Mouse (Mus musculus): ENCODE results near the gene Gm17571. TPM values are rescaled to one million over a fixed set of nuclear protein-coding genes. Genes with fewer than 3 reads are reported as not detected.
A peak's percentile ranks its signal among the peaks of the same experiment; 100 is the strongest.

The Gm17571 gene
- polyA plus RNA-seq, 1 experiment from 2014 or later = not detected

DNA sequence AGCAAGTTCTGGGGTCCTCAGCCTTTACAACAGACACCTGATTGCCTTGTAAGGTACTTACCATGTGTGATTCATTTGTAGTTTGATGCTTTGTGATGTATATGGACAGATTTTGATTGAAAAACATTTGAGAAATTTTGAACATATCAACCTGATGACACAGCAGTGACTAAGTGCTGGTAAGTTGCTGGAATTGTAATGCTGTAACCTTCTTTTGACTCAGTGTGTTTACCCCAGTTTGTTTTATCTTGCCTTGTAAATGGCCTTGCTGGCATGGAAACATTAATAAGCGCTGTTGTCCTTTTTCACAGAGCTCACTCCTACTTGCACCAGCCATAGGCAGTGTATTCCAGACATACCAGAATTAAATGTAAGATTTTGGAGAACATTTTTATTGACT lies 14.4 kb upstream of the Gm17571 start:
- H3K4me1 ChIP-seq (ENCODE audit: control insufficient read depth, insufficient read depth, low read length) = peaks cover 19% of the 10 kb centered on the region
- H3K4me3 ChIP-seq (ENCODE audit: low read length) = no peak overlapping the region
- no peaks in the 10 kb centered on the region for H3K9me3 ChIP-seq (replicated peaks; ENCODE audit: control insufficient read depth, low read length)
- ATAC-seq (replicated peaks; ENCODE audit: extremely low read depth, insufficient read depth, low FRiP score) = no peak
- no peaks in the 10 kb centered on the region for H3K36me3 ChIP-seq (ENCODE audit: control insufficient read depth, insufficient read depth)
- 89% methylated on average over 1 of the region's 1 CpGs for WGBS
- H3K4me2 ChIP-seq (ENCODE audit: low read depth, low read length) = no peak overlapping the region
- H3K9ac ChIP-seq (ENCODE audit: low read length) = no peak overlapping the region
- H3K27me3 ChIP-seq (ENCODE audit: control insufficient read depth, insufficient read depth, low read length) = no peaks in the 10 kb centered on the region
- H3K27ac ChIP-seq (ENCODE audit: low read length) = no peak overlapping the region

DNA sequence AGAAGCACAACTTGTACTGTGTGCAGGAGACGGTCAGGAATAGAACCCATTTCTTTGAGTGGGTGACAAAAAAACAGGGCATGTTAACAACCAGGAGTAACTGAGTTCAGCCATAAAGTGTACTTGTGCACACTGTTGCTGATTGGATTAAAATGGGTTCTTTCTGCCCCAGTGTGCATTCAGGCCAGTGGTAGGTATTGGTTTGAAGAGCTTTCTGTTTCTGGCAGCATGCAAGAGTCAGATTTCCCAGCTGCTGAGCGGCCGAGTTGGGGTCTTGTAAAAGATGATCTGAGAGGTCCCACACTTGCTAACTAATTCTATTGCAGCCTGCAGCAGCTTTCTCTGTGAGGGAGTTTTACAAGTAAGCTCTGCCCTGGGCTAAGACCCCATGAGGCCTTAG lies 13.5 kb upstream of the Gm17571 start:
- Histone ChIP-seq H3K36me3 (ENCODE audit: control insufficient read depth, insufficient read depth) (no peaks in the 10 kb centered on the region), H3K4me3 (ENCODE audit: low read length) (no peak overlapping the region), H3K27ac (ENCODE audit: low read length) (no peak overlapping the region), H3K27me3 (ENCODE audit: control insufficient read depth, insufficient read depth, low read length) (no peaks in the 10 kb centered on the region), H3K9me3 (replicated peaks; ENCODE audit: control insufficient read depth, low read length) (no peaks in the 10 kb centered on the region), H3K9ac (ENCODE audit: low read length) (no peak overlapping the region), H3K4me2 (ENCODE audit: low read depth, low read length) (no peak overlapping the region), H3K4me1 (ENCODE audit: control insufficient read depth, insufficient read depth, low read length) (peaks cover 11% of the 10 kb centered on the region)
- no peak for ATAC-seq (replicated peaks; ENCODE audit: extremely low read depth, insufficient read depth, low FRiP score)
- WGBS = 82% methylated on average over 3 of the region's 3 CpGs

GRCm38 (mm10) chr9:13459371-13459770 lies 12.8 kb upstream of the Gm17571 start:
- WGBS = 49% methylated on average over 1 of the region's 1 CpGs
- Histone ChIP-seq H3K27ac (ENCODE audit: low read length) (no peak overlapping the region), H3K27me3 (ENCODE audit: control insufficient read depth, insufficient read depth, low read length) (no peaks in the 10 kb centered on the region), H3K9me3 (replicated peaks; ENCODE audit: control insufficient read depth, low read length) (no peaks in the 10 kb centered on the region), H3K36me3 (ENCODE audit: control insufficient read depth, insufficient read depth) (no peaks in the 10 kb centered on the region), H3K9ac (ENCODE audit: low read length) (no peak overlapping the region), H3K4me1 (ENCODE audit: control insufficient read depth, insufficient read depth, low read length) (peaks cover 11% of the 10 kb centered on the region), H3K4me2 (ENCODE audit: low read depth, low read length) (no peak overlapping the region), H3K4me3 (ENCODE audit: low read length) (no peak overlapping the region)
- ATAC-seq (replicated peaks; ENCODE audit: extremely low read depth, insufficient read depth, low FRiP score) = no peak

DNA sequence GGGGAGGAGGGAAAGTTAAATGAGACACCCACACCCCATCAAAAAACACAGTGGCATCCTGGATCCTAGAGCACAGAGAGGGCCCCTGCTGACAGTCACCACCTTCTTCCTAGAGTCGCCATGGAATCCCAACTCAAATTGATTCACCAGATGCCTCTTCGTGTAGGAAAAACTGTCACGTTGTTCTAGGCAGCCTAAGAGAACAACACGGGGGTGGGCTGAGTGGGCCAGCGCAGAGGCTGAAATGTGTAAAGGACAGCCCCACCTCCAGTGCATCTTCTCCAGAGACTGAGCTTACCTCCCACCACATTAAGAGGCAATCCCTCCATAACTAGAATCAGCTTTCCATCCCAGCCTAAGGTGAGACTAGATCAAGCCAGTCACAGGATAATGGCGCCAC lies 11.2 kb upstream of the Gm17571 start:
- no peak for ATAC-seq (replicated peaks; ENCODE audit: extremely low read depth, insufficient read depth, low FRiP score)
- H3K4me3 ChIP-seq (ENCODE audit: low read length) = no peak overlapping the region
- no peak overlapping the region for H3K27ac ChIP-seq (ENCODE audit: low read length)
- H3K4me2 ChIP-seq (ENCODE audit: low read depth, low read length) = no peak overlapping the region
- no peaks in the 10 kb centered on the region for H3K36me3 ChIP-seq (ENCODE audit: control insufficient read depth, insufficient read depth)
- no peak overlapping the region for H3K9ac ChIP-seq (ENCODE audit: low read length)
- peaks cover 11% of the 10 kb centered on the region for H3K4me1 ChIP-seq (ENCODE audit: control insufficient read depth, insufficient read depth, low read length)
- WGBS = 85% methylated on average over 6 of the region's 6 CpGs
- H3K27me3 ChIP-seq (ENCODE audit: control insufficient read depth, insufficient read depth, low read length) = no peaks in the 10 kb centered on the region
- no peaks in the 10 kb centered on the region for H3K9me3 ChIP-seq (replicated peaks; ENCODE audit: control insufficient read depth, low read length)

GRCm38 (mm10) chr9:13455231-13455630 lies 8.7 kb upstream of the Gm17571 start:
- Histone ChIP-seq H3K9ac (ENCODE audit: low read length) (no peak overlapping the region), H3K27me3 (ENCODE audit: control insufficient read depth, insufficient read depth, low read length) (no peaks in the 10 kb centered on the region), H3K4me2 (ENCODE audit: low read depth, low read length) (no peak overlapping the region; the same call in 1 of the 2 replicates), H3K4me3 (ENCODE audit: low read length) (no peak overlapping the region), H3K9me3 (replicated peaks; ENCODE audit: control insufficient read depth, low read length) (no peaks in the 10 kb centered on the region), H3K4me1 (ENCODE audit: control insufficient read depth, insufficient read depth, low read length) (peaks cover 11% of the 10 kb centered on the region), H3K36me3 (ENCODE audit: control insufficient read depth, insufficient read depth) (no peaks in the 10 kb centered on the region), H3K27ac (ENCODE audit: low read length) (peak overlapping the region; percentile 59)
- 73% methylated on average over 1 of the region's 1 CpGs for WGBS
- no peak for ATAC-seq (replicated peaks; ENCODE audit: extremely low read depth, insufficient read depth, low FRiP score)

DNA sequence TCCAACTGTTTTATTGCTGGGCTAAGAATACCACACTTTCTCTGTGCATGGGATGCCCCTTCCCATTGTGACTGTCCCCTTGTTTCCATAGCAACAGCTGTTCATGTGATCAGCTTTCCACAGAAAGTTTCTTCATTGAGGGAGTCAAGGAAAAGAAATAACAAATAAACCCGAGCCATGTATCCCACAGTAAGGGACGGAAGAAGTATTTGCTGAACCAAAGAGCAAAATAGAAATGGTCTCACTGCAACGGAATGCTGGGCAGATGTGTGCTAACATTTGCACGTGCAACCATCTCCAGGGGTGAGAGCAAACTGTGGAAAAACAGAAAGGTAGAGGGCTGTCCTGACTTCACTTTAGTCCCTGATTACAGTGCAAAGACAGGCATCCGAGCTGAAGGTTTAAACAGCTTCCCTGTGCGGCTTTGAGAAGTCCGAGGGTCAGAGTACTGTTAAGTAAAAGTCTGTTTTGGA lies 8.1 kb upstream of the Gm17571 start:
- peaks cover 11% of the 10 kb centered on the region for H3K4me1 ChIP-seq (ENCODE audit: control insufficient read depth, insufficient read depth, low read length)
- peak; percentile 65 for ATAC-seq (replicated peaks; ENCODE audit: extremely low read depth, insufficient read depth, low FRiP score)
- H3K27me3 ChIP-seq (ENCODE audit: control insufficient read depth, insufficient read depth, low read length) = no peaks in the 10 kb centered on the region
- H3K4me2 ChIP-seq (ENCODE audit: low read depth, low read length) = peak overlapping the region; percentile 3; the same call in 1 of the 2 replicates
- H3K4me3 ChIP-seq (ENCODE audit: low read length) = no peak overlapping the region
- no peaks in the 10 kb centered on the region for H3K9me3 ChIP-seq (replicated peaks; ENCODE audit: control insufficient read depth, low read length)
- peak overlapping the region; percentile 59 for H3K27ac ChIP-seq (ENCODE audit: low read length)
- WGBS = 18% methylated on average over 7 of the region's 7 CpGs
- H3K36me3 ChIP-seq (ENCODE audit: control insufficient read depth, insufficient read depth) = no peaks in the 10 kb centered on the region
- no peak overlapping the region for H3K9ac ChIP-seq (ENCODE audit: low read length)

DNA sequence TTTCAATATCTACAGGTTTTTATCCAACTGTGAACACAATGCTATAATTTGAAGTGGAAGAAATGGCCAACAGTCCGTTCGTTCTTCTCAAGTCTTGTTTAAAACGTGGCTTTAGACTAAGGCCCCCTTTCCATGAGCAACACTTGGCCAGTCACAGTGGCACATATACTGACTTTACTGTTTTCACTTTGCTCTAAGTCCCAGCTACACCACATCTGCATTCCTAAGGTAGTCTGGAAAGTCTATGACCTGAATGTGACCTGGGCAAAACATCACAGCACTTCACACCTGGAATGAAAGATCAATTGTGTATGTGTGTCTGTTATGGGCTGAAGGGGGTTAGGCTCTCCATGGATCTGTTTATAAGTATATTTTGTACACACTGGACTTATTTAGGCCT lies 2.2 kb upstream of the Gm17571 start:
- ATAC-seq (replicated peaks; ENCODE audit: extremely low read depth, insufficient read depth, low FRiP score) = no peak
- no peak overlapping the region for H3K9ac ChIP-seq (ENCODE audit: low read length)

GRCm38 (mm10) chr9:13446236-13446635 lies 317 bp downstream of the Gm17571 start:
- ATAC-seq (replicated peaks; ENCODE audit: extremely low read depth, insufficient read depth, low FRiP score) = no peak
- Histone ChIP-seq H3K36me3 (ENCODE audit: control insufficient read depth, insufficient read depth) (no peaks in the 10 kb centered on the region), H3K4me3 (ENCODE audit: low read length) (no peak overlapping the region)

More for the DNA sequence above, 2.2 kb upstream of the Gm17571 start:
- peaks cover 7% of the 10 kb centered on the region; the same call in 1 of the 2 replicates for H3K4me1 ChIP-seq (ENCODE audit: control insufficient read depth, insufficient read depth, low read length)
- H3K27ac ChIP-seq (ENCODE audit: low read length) = no peak overlapping the region
- H3K9me3 ChIP-seq (replicated peaks; ENCODE audit: control insufficient read depth, low read length) = no peaks in the 10 kb centered on the region
- no peaks in the 10 kb centered on the region for H3K36me3 ChIP-seq (ENCODE audit: control insufficient read depth, insufficient read depth)
- WGBS = 91% methylated on average over 3 of the region's 3 CpGs
- no peak overlapping the region for H3K4me2 ChIP-seq (ENCODE audit: low read depth, low read length)
- H3K4me3 ChIP-seq (ENCODE audit: low read length) = no peak overlapping the region
- no peaks in the 10 kb centered on the region for H3K27me3 ChIP-seq (ENCODE audit: control insufficient read depth, insufficient read depth, low read length)

DNA sequence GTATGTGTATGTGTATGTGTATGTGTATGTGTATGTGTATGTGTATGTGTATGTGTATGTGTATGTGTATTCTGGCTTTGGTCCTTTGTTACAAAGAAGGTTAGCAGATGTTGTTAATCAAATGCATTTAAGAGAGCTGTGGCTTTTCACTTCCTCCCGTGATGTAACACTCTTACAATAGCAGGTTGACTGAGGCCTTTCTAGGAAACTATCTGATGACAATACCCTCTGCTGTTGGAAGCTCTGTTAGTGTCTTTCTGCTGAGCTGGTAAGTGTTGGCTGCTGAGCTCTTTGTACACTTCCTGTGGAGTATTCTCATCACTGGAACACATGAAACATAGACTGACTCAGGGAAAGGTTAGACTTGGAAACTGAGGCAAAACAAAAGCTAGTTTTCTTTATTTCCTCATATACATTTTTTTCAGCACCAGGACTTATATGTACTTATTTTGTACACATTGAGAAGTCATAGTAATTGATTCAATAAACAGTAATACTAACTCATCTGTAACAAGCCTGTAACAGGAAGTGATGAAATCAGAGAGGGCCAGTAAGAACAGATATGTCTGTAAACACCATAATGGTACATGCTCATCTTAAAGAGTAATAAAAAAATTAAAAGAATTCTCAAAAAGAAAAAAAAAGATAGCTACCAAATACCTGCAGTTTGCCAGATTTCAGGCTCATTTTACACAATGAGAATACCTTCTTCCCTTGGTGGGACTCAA lies 2.9 kb downstream of the Gm17571 start:
- no peak overlapping the region for H3K4me3 ChIP-seq (ENCODE audit: low read length)
- no peak overlapping the region for H3K4me2 ChIP-seq (ENCODE audit: low read depth, low read length)
- no peak overlapping the region for H3K27ac ChIP-seq (ENCODE audit: low read length)
- peaks cover 15% of the 10 kb centered on the region; the same call in 1 of the 2 replicates for H3K4me1 ChIP-seq (ENCODE audit: control insufficient read depth, insufficient read depth, low read length)
- no peak overlapping the region for H3K9ac ChIP-seq (ENCODE audit: low read length)
- ATAC-seq (replicated peaks; ENCODE audit: extremely low read depth, insufficient read depth, low FRiP score) = peak; percentile 38; the same call in 1 of the 2 replicates
- no peaks in the 10 kb centered on the region for H3K27me3 ChIP-seq (ENCODE audit: control insufficient read depth, insufficient read depth, low read length)
- H3K36me3 ChIP-seq (ENCODE audit: control insufficient read depth, insufficient read depth) = no peaks in the 10 kb centered on the region
- H3K9me3 ChIP-seq (replicated peaks; ENCODE audit: control insufficient read depth, low read length) = no peaks in the 10 kb centered on the region
- WGBS = 38% methylated on average over 1 of the region's 1 CpGs

More at GRCm38 (mm10) chr9:13446236-13446635, 317 bp downstream of the Gm17571 start:
- no peaks in the 10 kb centered on the region for H3K9me3 ChIP-seq (replicated peaks; ENCODE audit: control insufficient read depth, low read length)
- H3K4me1 ChIP-seq (ENCODE audit: control insufficient read depth, insufficient read depth, low read length) = peaks cover 17% of the 10 kb centered on the region
- 74% methylated on average over 1 of the region's 1 CpGs for WGBS
- H3K27me3 ChIP-seq (ENCODE audit: control insufficient read depth, insufficient read depth, low read length) = no peaks in the 10 kb centered on the region
- no peak overlapping the region for H3K27ac ChIP-seq (ENCODE audit: low read length)
- no peak overlapping the region for H3K9ac ChIP-seq (ENCODE audit: low read length)
- no peak overlapping the region for H3K4me2 ChIP-seq (ENCODE audit: low read depth, low read length)
